Mouse (Mus musculus): ENCODE measurements around the gene Erbin.

Erbin gene

DNA sequence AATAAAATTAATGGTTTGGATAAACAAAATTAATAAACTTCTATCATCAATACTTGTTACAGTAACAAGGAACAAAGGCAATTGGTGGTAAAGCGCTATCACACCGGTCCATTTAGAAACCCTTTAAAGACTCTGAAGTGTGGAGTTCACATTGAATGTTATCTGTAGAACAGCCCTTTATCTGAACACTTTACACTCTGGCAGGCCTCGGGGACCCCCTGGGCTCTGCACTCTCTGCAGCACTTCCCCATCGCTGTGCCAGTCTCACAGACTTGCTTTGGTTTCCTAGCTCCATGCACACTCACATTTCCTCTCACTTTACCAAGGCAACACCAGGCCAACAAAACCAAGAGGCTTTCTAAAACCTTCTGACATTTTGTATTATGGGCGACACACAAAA, 100.9 kb downstream of the Erbin start:
- no peak for DNase-seq (ENCODE audit: extremely low read depth, low read depth, low spot score)

- DNase-seq (ENCODE audit: extremely low read depth, low read depth, low spot score), result no peak
Measured at GRCm38 (mm10) chr13:103817935-103818334, 102.4 kb downstream of the Erbin start.

- no peak for DNase-seq (ENCODE audit: extremely low read depth, low read depth, low spot score)
Measured at GRCm38 (mm10) chr13:103807464-103807863, 112.8 kb downstream of the Erbin start.

GRCm38 (mm10) chr13:103806210-103806851, 114.0 kb downstream of the Erbin start:
- DNase-seq (ENCODE audit: extremely low read depth, low read depth, low spot score), result no peak

- DNase-seq (ENCODE audit: extremely low read depth, low read depth, low spot score), result no peak
Measured at GRCm38 (mm10) chr13:103803721-103804120, 116.6 kb downstream of the Erbin start.

- DNase-seq (ENCODE audit: extremely low read depth, low read depth, low spot score), result no peak
Measured at GRCm38 (mm10) chr13:103801021-103801420, 119.3 kb downstream of the Erbin start.

GRCm38 (mm10) chr13:103794688-103795543, 125.4 kb downstream of the Erbin start:
- no peak for DNase-seq (ENCODE audit: extremely low read depth, low read depth, low spot score)

GRCm38 (mm10) chr13:103779922-103780585, 140.3 kb downstream of the Erbin start:
- DNase-seq (ENCODE audit: extremely low read depth, low read depth, low spot score), result no peak

GRCm38 (mm10) chr13:103777126-103777525, 143.2 kb downstream of the Erbin start:
- no peak for DNase-seq (ENCODE audit: extremely low read depth, low read depth, low spot score)

DNA sequence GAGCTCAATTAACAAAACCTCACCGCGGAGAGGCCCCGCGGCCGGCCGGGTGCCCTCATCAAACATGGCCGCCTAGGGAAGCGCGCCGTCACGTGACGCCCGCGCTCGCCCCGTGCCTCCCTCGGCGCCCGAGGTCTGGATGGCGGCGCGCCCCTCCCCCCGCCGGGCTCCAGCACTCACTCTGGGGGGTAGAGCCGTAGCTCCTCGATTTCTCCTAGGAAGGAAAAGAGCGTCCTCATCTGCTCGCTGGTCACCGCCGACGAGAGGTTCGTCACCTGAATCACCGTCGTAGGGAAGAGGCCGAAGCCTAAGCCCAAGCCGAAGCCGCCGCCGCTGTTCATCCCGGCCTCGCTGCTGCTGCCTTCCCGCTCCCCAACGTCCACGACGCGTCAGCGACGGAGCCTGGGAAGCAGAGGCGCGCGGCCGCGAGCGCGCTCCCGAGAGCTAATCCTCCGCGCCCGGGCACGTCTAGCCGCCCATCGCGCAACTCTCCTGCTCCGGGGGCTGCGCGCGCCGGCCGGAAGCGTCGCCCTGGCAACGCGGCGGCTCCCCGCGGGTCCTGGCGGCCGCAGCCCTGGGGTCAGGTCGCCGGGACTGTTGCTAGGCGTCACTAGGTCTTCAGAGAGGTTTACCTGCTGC, 146.1 kb downstream of the Erbin start, which contains the start of gene Srek1:
Gene Srek1 (minus strand): TSS at position 490 of the 639 bp plus-strand sequence.
- DNase-seq (ENCODE audit: extremely low read depth, low read depth, low spot score), result no peak

DNA sequence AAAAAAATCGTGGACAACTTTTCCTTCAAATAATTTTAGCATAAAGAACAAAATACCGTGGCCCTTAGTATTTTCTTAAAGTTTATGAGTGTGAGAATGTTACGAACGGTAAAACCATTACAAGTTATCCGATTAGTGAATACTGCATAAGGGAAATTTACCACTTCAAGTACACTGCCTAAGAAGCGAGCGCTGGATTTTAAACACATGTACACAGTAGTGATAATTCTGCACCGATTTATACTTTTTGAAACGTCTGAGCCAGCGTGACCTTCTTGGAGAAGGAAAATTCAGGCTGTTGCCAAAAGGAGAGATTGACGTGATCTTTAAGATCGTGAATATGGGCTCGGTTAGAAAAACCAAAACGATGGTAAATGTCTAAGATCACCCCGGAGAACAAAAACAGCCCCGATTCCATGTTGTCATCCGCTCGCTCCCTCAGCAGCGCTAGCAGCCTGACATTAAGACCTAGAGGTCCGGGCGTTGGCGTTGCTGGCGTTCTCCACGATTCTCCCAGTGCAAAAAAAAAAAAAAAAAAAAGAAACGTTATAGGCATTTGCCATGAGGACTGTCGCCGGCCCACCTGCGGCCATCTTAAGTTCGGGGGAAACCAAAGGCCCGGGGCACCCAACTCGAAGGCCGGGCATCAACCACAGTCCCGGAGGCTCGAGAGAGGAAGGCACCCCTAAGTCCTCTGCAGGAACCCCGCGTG, 146.8 kb downstream of the Erbin start:
- no peak for DNase-seq (ENCODE audit: extremely low read depth, low read depth, low spot score)

DNA sequence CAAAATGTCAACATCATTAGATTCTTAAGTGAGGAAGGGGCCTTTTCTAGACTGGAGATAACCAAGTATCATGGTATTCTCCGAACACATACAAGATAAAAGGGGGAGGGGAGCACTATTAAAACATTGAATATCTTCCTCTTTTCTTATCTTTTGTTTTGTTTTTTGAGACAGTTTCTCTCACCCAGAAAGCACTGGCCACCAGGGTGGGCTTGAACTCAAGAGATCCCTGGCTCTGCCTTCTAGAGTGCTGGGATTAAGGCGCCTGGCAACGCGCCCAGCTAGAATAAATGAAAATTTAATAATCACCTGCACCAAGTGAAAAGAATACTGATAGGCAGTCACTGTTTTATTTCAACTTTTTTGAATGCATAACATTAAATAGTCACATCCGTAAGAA, 147.4 kb downstream of the Erbin start:
- DNase-seq (ENCODE audit: extremely low read depth, low read depth, low spot score), result no peak

GRCm38 (mm10) chr13:103770821-103771220, 149.5 kb downstream of the Erbin start:
- DNase-seq (ENCODE audit: extremely low read depth, low read depth, low spot score), result peak; percentile 64
